Mouse (Mus musculus): ENCODE data around the gene Rnf114.

DNA sequence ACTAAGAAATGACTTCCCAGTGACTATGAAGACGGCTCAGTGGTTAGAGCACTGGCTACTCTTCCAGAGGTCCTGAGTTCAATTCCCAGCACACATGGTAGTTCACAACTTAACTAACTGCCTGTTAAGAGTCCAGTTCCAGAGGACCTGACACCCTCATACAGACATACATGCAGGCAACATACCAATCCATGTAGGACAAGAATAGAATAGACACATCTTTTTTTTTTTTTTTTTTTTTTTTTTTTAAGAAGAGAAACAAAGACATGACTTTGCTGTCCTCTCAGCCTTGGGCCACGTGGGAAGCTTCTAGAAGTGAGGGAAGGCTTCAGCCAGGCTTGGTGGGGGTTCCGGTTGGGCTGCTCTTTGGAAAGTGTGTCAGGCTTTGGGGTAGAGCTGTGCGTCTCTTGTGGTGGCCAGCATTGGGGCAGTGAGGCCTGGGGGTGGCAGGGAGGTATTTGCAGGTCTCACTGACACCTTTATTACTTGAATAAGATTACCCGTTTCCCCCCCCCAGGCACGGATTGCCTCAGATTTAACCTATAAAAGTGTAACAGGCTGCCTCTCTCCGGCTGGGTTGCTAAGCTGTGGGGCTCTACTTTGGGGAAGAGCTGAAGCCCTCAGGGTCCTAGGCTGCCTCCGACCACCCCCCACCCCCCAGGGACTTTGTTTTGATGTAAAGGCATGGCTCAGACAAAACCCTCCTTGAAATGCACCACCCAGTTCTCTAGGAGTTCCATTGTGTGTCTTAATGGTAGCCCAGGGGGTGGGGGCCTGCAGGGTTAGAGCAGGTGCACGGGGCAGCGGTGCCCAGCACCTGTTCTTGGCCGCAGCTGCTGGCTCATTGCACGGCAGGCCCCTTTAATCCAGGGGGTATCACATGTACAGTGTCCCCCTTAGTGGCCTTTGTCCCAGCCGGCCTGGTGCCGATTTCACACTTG, 47.4 kb downstream of the Rnf114 start:
- TF ChIP-seq CTCF (IDR thresholded peaks at IDR 0.05; ENCODE audit: extremely low read depth, insufficient read depth, low read length) (no peak), POLR2A (IDR thresholded peaks at IDR 0.05; ENCODE audit: extremely low read depth, insufficient read depth, low read length) (no peak)

All from cortical plate, adult 2 months (tissue).